Mouse (Mus musculus): ENCODE measurements around the gene Ski. TPM values are rescaled to one million over a fixed set of nuclear protein-coding genes. Genes with fewer than 3 reads are reported as not detected.
A peak's percentile ranks its signal among the peaks of the same experiment; 100 is the strongest.

The Ski gene
- polyA plus RNA-seq, 1 experiment from 2014 or later = 9.7 TPM

GRCm38 (mm10) chr4:155148910-155149698 lies 73.3 kb downstream of the Ski start:
- WGBS = 76% methylated on average over 8 of the region's 8 CpGs
- no peak for DNase-seq (ENCODE audit: extremely low spot score, low spot score)
- no peaks in the 10 kb centered on the region for H3K9me3 ChIP-seq
- peak overlapping the region; percentile 44; the same call in 1 of the 2 replicates for H3K27ac ChIP-seq
- H3K27me3 ChIP-seq (ENCODE audit: poor library complexity, severe bottlenecking) = peaks cover 37% of the 10 kb centered on the region
- H3K36me3 ChIP-seq (replicated peaks) = peaks cover 19% of the 10 kb centered on the region
- peaks cover 60% of the 10 kb centered on the region for H3K4me1 ChIP-seq
- H3K4me3 ChIP-seq = no peak overlapping the region

DNA sequence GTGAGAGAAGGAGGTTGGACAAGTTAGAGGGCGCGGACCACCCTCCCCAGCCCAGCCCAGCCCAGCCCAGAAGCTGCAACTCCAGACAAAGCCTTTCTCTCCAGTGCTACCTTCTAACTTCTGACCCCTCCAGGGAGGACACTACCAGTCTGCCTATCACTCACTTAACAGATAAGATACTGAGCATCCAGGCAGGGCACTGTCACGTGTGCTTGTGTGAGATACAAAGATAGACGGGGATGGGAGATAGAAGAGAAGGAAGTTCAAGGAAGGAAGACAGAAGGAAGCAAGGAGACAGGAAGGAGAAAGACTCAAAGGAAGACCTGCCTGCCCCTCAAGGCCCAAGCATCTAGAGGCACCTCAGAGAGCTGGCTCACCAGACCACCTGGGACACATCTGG lies 73.9 kb downstream of the Ski start:
- Histone ChIP-seq H3K4me1 (peaks cover 67% of the 10 kb centered on the region), H3K9me3 (no peaks in the 10 kb centered on the region), H3K27me3 (ENCODE audit: poor library complexity, severe bottlenecking) (peaks cover 37% of the 10 kb centered on the region), H3K36me3 (replicated peaks) (peaks cover 14% of the 10 kb centered on the region), H3K27ac (no peak overlapping the region), H3K4me3 (no peak overlapping the region)
- no peak for DNase-seq (ENCODE audit: extremely low spot score, low spot score)
- WGBS = 82% methylated on average over 4 of the region's 4 CpGs

GRCm38 (mm10) chr4:155146107-155146823 lies 76.1 kb downstream of the Ski start:
- WGBS = 82% methylated on average over 14 of the region's 14 CpGs
- H3K27me3 ChIP-seq (ENCODE audit: poor library complexity, severe bottlenecking) = peaks cover 25% of the 10 kb centered on the region
- H3K27ac ChIP-seq = no peak overlapping the region
- H3K4me3 ChIP-seq = no peak overlapping the region
- no peaks in the 10 kb centered on the region for H3K9me3 ChIP-seq
- no peak for DNase-seq (ENCODE audit: extremely low spot score, low spot score)
- H3K36me3 ChIP-seq (replicated peaks) = no peaks in the 10 kb centered on the region
- H3K4me1 ChIP-seq = peaks cover 60% of the 10 kb centered on the region

DNA sequence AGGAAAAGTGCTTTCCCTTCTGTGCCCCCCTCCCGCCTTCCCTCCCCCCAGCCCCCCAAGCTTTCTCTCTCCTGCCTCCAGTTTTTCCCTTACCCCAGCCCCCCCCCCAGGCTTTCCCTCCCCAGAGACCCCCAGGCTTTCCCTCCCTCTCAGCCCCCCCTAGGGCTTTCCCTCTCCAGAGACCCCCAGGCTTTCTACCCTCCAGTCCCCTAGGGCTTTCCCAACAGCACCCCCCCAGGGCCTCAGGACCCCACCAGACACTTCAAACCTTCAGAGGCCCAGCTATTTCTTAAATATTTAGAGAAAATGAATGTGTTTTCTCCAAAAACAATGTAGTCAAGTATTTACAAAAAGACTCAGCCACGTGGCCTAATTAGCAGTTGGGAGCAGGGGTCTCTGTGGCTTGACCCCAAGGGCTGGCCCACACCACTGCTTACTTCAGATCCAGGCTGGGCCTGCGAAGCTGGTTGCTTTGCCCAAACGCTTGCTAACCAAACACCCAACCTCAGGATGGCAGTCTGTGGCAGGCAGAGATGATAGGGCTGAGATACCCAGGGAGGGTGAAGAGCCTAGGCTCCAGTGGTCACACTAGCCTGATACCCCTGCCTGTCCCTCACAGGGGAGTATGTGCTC lies 77.7 kb downstream of the Ski start:
- WGBS = 48% methylated on average over 4 of the region's 4 CpGs
- H3K4me3 ChIP-seq = no peak overlapping the region
- H3K27ac ChIP-seq = peak overlapping the region; percentile 85
- peaks cover 55% of the 10 kb centered on the region for H3K4me1 ChIP-seq
- H3K9me3 ChIP-seq = no peaks in the 10 kb centered on the region
- H3K36me3 ChIP-seq (replicated peaks) = no peaks in the 10 kb centered on the region
- H3K27me3 ChIP-seq (ENCODE audit: poor library complexity, severe bottlenecking) = peaks cover 13% of the 10 kb centered on the region
- no peak for DNase-seq (ENCODE audit: extremely low spot score, low spot score)

GRCm38 (mm10) chr4:155143871-155144502 lies 78.4 kb downstream of the Ski start:
- peaks cover 49% of the 10 kb centered on the region for H3K4me1 ChIP-seq
- H3K9me3 ChIP-seq = no peaks in the 10 kb centered on the region
- 60% methylated on average over 12 of the region's 12 CpGs for WGBS

DNA sequence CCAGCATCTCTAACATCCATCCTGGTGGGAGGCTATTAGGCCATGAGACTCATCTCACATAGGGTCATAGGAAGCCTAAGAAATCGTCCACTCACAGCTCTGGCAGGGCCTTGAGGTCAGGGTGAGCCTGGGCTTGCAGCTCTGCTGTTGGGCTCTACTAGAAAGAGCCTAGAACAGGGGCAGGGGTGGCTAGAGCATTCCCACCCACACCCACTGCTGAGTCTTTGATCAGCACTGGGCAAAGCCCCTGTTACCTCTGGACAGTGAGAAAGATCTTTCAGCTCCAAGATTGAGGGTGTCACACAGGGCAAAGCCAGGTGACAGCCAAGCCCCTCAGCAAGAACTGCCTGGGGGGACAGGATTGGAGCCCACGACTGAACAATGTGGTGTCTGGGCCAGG lies 79.0 kb downstream of the Ski start:
- WGBS = 63% methylated on average over 2 of the region's 2 CpGs
- Histone ChIP-seq H3K36me3 (replicated peaks) (no peaks in the 10 kb centered on the region), H3K27me3 (ENCODE audit: poor library complexity, severe bottlenecking) (0 out of 2 replicates have a peak, but pooled peaks cover under 1% of the 10 kb centered on the region), H3K27ac (peak overlapping the region; percentile 85), H3K4me3 (no peak overlapping the region), H3K4me1 (peaks cover 49% of the 10 kb centered on the region), H3K9me3 (no peaks in the 10 kb centered on the region)
- DNase-seq (ENCODE audit: extremely low spot score, low spot score) = no peak

More at GRCm38 (mm10) chr4:155143871-155144502, 78.4 kb downstream of the Ski start:
- no peaks in the 10 kb centered on the region for H3K36me3 ChIP-seq (replicated peaks)
- H3K27ac ChIP-seq = peak overlapping the region; percentile 85
- H3K4me3 ChIP-seq = peak overlapping the region; percentile 8; the same call in 1 of the 2 replicates
- peak; percentile 59 for DNase-seq (ENCODE audit: extremely low spot score, low spot score)
- H3K27me3 ChIP-seq (ENCODE audit: poor library complexity, severe bottlenecking) = peaks cover 7% of the 10 kb centered on the region

DNA sequence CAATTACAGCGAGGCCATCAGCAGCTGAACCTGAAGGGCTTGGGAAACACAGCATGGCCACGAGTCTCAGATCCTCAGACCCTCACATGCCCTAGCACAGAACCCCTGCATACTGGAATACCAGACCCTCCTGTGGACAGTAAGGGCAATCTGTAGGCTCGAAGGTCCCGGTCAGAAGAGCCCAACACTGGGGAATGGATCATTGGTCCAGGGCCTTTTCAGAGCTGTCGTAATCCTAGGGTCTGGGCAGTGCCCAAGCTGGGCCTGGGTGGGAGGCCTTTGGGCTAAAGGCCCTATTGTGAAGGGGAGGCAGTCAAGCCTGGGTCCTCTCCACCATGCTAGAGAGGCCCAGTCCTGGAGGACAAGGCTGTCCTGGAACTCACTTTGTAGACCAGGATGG lies 79.6 kb downstream of the Ski start:
- DNase-seq (ENCODE audit: extremely low spot score, low spot score) = no peak
- H3K4me1 ChIP-seq = peaks cover 55% of the 10 kb centered on the region
- no peaks in the 10 kb centered on the region for H3K9me3 ChIP-seq
- 90% methylated on average over 5 of the region's 5 CpGs for WGBS
- H3K27me3 ChIP-seq (ENCODE audit: poor library complexity, severe bottlenecking) = no peaks in the 10 kb centered on the region
- H3K27ac ChIP-seq = no peak overlapping the region
- H3K4me3 ChIP-seq = no peak overlapping the region
- H3K36me3 ChIP-seq (replicated peaks) = no peaks in the 10 kb centered on the region

DNA sequence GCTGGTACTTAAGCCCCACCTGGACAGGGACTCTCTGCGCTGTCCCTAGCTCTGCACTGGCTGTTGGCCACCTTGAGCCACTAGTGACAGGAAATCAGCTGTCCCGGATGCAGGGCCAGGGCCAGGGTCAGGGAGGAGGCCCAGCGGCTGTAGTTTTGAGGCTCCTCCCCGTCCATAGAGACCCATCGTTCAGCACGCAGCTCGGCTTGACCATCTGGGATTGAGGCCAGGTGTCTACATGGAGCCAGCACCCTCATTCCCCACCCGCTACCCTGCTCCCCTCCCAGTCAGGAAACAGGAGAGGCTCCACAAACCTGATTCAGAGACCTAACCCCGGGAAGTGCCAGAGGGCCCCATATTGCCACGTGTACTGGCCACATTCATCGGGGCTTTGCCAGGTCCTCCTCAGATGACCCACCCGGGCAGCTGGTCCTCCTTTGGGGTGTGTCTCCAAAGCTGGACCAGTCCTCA lies 81.6 kb downstream of the Ski start:
- DNase-seq (ENCODE audit: extremely low spot score, low spot score) = no peak
- H3K36me3 ChIP-seq (replicated peaks) = no peaks in the 10 kb centered on the region
- no peak overlapping the region; the same call in 1 of the 2 replicates for H3K27ac ChIP-seq
- no peak overlapping the region for H3K4me3 ChIP-seq
- 74% methylated on average over 12 of the region's 12 CpGs for WGBS
- peaks cover 60% of the 10 kb centered on the region for H3K4me1 ChIP-seq
- H3K27me3 ChIP-seq (ENCODE audit: poor library complexity, severe bottlenecking) = no peaks in the 10 kb centered on the region
- H3K9me3 ChIP-seq = no peaks in the 10 kb centered on the region

- no peaks in the 10 kb centered on the region for H3K36me3 ChIP-seq (replicated peaks)
- H3K4me3 ChIP-seq = no peak overlapping the region
- no peak overlapping the region for H3K27ac ChIP-seq
- H3K4me1 ChIP-seq = peaks cover 60% of the 10 kb centered on the region
- H3K9me3 ChIP-seq = no peaks in the 10 kb centered on the region
- H3K27me3 ChIP-seq (ENCODE audit: poor library complexity, severe bottlenecking) = no peaks in the 10 kb centered on the region
- no peak for DNase-seq (ENCODE audit: extremely low spot score, low spot score)
- WGBS = 85% methylated on average over 2 of the region's 2 CpGs
These were observed 82.2 kb downstream of the Ski start for GRCm38 (mm10) chr4:155140150-155140549.

GRCm38 (mm10) chr4:155139281-155140045 lies 82.9 kb downstream of the Ski start:
- H3K4me1 ChIP-seq = peaks cover 60% of the 10 kb centered on the region
- 86% methylated on average over 12 of the region's 12 CpGs for WGBS
- H3K27ac ChIP-seq = no peak overlapping the region

DNA sequence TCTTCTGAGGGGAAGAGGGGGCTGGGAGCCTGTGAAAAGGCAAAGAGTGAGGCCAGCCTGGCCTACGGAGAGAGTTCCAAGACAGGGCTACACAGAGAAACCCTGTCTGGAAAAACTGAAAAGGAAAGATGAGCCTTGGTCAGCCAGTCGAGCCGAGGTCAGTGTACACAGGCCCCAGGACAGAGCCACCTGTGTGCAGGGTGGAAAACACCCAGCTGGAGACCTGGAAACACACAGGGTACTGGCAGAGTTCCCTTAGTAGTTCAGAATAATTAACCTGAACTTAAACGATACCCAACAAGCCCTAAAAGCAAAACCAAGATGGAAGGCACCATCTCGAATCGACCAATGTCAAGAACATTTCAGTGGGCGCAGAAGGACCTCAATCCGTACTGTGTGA lies 83.9 kb downstream of the Ski start:
- Histone ChIP-seq H3K9me3 (no peaks in the 10 kb centered on the region), H3K36me3 (replicated peaks) (no peaks in the 10 kb centered on the region), H3K4me1 (peaks cover 60% of the 10 kb centered on the region), H3K27me3 (ENCODE audit: poor library complexity, severe bottlenecking) (no peaks in the 10 kb centered on the region), H3K4me3 (no peak overlapping the region), H3K27ac (no peak overlapping the region)
- no peak for DNase-seq (ENCODE audit: extremely low spot score, low spot score)
- WGBS = 85% methylated on average over 8 of the region's 8 CpGs

More at GRCm38 (mm10) chr4:155139281-155140045, 82.9 kb downstream of the Ski start:
- H3K4me3 ChIP-seq = no peak overlapping the region
- no peaks in the 10 kb centered on the region for H3K36me3 ChIP-seq (replicated peaks)
- no peaks in the 10 kb centered on the region for H3K9me3 ChIP-seq
- no peaks in the 10 kb centered on the region for H3K27me3 ChIP-seq (ENCODE audit: poor library complexity, severe bottlenecking)
- DNase-seq (ENCODE audit: extremely low spot score, low spot score) = no peak

DNA sequence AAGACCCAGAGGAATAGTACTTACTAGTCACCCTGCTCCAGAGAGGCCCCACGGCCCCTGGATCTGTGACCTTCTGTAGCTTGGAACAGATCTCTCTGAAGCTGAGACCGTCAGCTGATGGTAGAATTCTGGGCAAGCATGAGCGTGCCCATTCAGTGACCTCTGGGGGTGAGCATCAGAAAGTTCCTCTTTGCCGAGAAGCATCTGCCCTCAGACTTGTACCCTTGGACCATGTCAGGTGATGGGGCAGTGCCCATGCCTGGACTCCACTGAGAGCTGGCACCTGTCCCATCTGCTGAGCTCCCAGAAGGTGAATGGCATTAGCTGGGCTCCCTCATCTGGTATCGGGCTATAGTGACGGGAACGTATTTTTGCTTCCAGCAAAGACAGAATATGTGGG lies 84.5 kb downstream of the Ski start:
- Histone ChIP-seq H3K4me3 (no peak overlapping the region), H3K27ac (peak overlapping the region; percentile 41; the same call in 1 of the 2 replicates), H3K9me3 (no peaks in the 10 kb centered on the region), H3K4me1 (peaks cover 62% of the 10 kb centered on the region), H3K27me3 (ENCODE audit: poor library complexity, severe bottlenecking) (no peaks in the 10 kb centered on the region), H3K36me3 (replicated peaks) (no peaks in the 10 kb centered on the region)
- DNase-seq (ENCODE audit: extremely low spot score, low spot score) = no peak
- WGBS = 92% methylated on average over 7 of the region's 7 CpGs

Measured in forebrain, embryonic 10.5 days (tissue).